Mouse (Mus musculus): ENCODE results near the gene Rnf215. TPM values are rescaled to one million over a fixed set of nuclear protein-coding genes. Genes with fewer than 3 reads are reported as not detected.

Gene Rnf215
- total and polyA plus RNA-seq, 3 experiments = 14.9 to 24.8 (median 24.3) TPM

DNA sequence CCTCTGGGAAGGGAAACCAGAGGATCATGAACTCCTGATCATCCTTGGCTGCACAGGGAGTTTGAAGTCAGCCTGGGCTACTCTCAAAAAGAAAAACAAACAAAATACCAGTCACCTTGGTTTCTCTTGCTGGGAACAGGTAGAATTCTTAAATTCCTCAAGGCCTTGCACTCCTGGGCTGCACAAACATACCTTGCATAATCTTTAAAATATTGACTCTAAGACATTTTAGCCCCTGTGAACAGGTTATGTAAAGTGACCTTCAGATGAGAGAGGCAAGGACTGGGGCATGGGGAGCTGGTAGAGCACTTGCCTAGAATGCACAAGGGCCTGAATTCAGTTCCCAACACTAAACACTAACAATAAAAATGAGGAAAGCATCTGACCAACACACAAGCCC, 6.5 kb downstream of the Rnf215 start:
- H3K79me2 ChIP-seq (replicated peaks; ENCODE audit: control insufficient read depth, extremely low read depth, insufficient read depth, poor library complexity, severe bottlenecking) = peaks cover 11% of the 10 kb centered on the region
- in situ Hi-C loops (cut with MboI; ENCODE audit: low pct_ligation_motif_present, low pct_unique_long_range_greater_than_20kb, low sequenced_read_pairs) (no loop called here), dilution Hi-C loops (cut with MboI; ENCODE audit: extremely low pct_ligation_motif_present, extremely low pct_unique_long_range_greater_than_20kb, low sequenced_read_pairs) (no loop called here)
- H3K4me3 ChIP-seq (replicated peaks in 1 of 3; ENCODE audit: low read depth in 2 of 3, low read length in 2 of 3, poor library complexity in 1 of 3) = no peak overlapping the region
- no peak for DNase-seq (ENCODE audit: extremely low read depth)
- H3K4me1 ChIP-seq (ENCODE audit: control insufficient read depth in 1 of 2, insufficient read depth in 2 of 2) = peaks cover 29 to 47% of the 10 kb centered on the region in 2 experiments
- H3K9me3 ChIP-seq (replicated peaks; ENCODE audit: low read length) = no peaks in the 10 kb centered on the region
- no peak overlapping the region for H3K4me2 ChIP-seq (ENCODE audit: insufficient read depth, low read depth, poor library complexity, severe bottlenecking)
- peaks cover 44 to 79% of the 10 kb centered on the region in 2 experiments for H3K36me3 ChIP-seq (replicated peaks in 1 of 2; ENCODE audit: control insufficient read depth in 1 of 2, insufficient read depth in 1 of 2, low read length in 1 of 2)
- no peak for TF ChIP-seq POLR2AphosphoS2 (IDR thresholded peaks at IDR 0.05; ENCODE audit: low read depth, low read length)
- no peak for TF ChIP-seq ZC3H11A (IDR thresholded peaks at IDR 0.05; ENCODE audit: low read depth, low read length)
- TF ChIP-seq ZMIZ1 (IDR thresholded peaks at IDR 0.05; ENCODE audit: low read depth, low read length) = no peak
- TF ChIP-seq USF2 (conservative IDR thresholded peaks at IDR 0.05; ENCODE audit: low read depth, low read length) = no peak
- no peak for TF ChIP-seq POLR2A (IDR thresholded peaks at IDR 0.05; ENCODE audit: low read depth, low read length)
- no peak for TF ChIP-seq NELFE (IDR thresholded peaks at IDR 0.05; ENCODE audit: low read depth, low read length)
- no peak for TF ChIP-seq MAFK (IDR thresholded peaks at IDR 0.05; ENCODE audit: insufficient replicate concordance, low read length)
- no peak for TF ChIP-seq IRF4 (IDR thresholded peaks at IDR 0.05; ENCODE audit: low read depth, low read length)
- no peak for TF ChIP-seq TBP (conservative IDR thresholded peaks at IDR 0.05; ENCODE audit: low read depth, low read length)
- TF ChIP-seq UBTF (IDR thresholded peaks at IDR 0.05; ENCODE audit: low read depth, low read length) = no peak
- no peak for TF ChIP-seq ZKSCAN1 (IDR thresholded peaks at IDR 0.05; ENCODE audit: borderline replicate concordance, low read depth, low read length)
- TF ChIP-seq JUND (conservative IDR thresholded peaks at IDR 0.05; ENCODE audit: low read depth, low read length) = no peak
- no peak for TF ChIP-seq TCF12 (IDR thresholded peaks at IDR 0.05; ENCODE audit: low read depth, low read length)
- TF ChIP-seq CHD2 (IDR thresholded peaks at IDR 0.05; ENCODE audit: low read length) = no peak
- H3K9ac ChIP-seq (ENCODE audit: insufficient read depth, low read depth) = no peak overlapping the region
- no peak overlapping the region for H3K27ac ChIP-seq (ENCODE audit: insufficient read depth, low read depth)
- H3K27me3 ChIP-seq (replicated peaks) = no peaks in the 10 kb centered on the region

DNA sequence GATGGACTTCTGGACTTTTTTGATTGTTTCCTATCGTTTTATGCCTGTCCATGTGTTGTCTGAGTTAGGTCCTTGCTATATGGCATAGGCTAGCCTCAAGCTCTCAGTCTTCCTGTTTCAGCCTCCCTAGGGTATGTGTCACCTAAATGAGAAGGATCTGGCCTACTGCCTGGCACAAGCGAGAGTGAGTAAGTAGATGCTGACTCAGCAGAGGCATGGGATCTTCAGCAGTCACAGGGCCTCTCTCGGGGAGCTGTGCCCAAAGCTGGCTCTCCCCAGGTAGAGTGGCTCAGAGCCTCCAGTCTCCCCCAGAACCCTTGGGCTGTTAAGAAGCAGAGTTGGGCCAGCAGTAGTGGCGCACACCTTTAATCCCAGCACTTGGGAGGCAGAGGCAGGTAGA, 7.3 kb downstream of the Rnf215 start:
- Histone ChIP-seq H3K27ac (ENCODE audit: insufficient read depth, low read depth) (no peak overlapping the region), H3K4me2 (ENCODE audit: insufficient read depth, low read depth, poor library complexity, severe bottlenecking) (no peak overlapping the region), H3K4me3 (replicated peaks in 1 of 3; ENCODE audit: low read depth in 2 of 3, low read length in 2 of 3, poor library complexity in 1 of 3) (no peak overlapping the region), H3K27me3 (replicated peaks) (no peaks in the 10 kb centered on the region), H3K4me1 (ENCODE audit: control insufficient read depth in 1 of 2, insufficient read depth in 2 of 2) (peaks cover 21 to 39% of the 10 kb centered on the region in 2 experiments), H3K9me3 (replicated peaks; ENCODE audit: low read length) (no peaks in the 10 kb centered on the region), H3K79me2 (replicated peaks; ENCODE audit: control insufficient read depth, extremely low read depth, insufficient read depth, poor library complexity, severe bottlenecking) (peaks cover 5% of the 10 kb centered on the region; the same call in 1 of the 2 replicates), H3K9ac (ENCODE audit: insufficient read depth, low read depth) (no peak overlapping the region), H3K36me3 (replicated peaks in 1 of 2; ENCODE audit: control insufficient read depth in 1 of 2, insufficient read depth in 1 of 2, low read length in 1 of 2) (peaks cover 41 to 77% of the 10 kb centered on the region in 2 experiments)
- dilution Hi-C loops (cut with MboI; ENCODE audit: extremely low pct_ligation_motif_present, extremely low pct_unique_long_range_greater_than_20kb, low sequenced_read_pairs) = no loop called here
- in situ Hi-C loops (cut with MboI; ENCODE audit: low pct_ligation_motif_present, low pct_unique_long_range_greater_than_20kb, low sequenced_read_pairs) = no loop called here
- no peak for DNase-seq (ENCODE audit: extremely low read depth)
- no peak for TF ChIP-seq ZNF384 (IDR thresholded peaks at IDR 0.05; ENCODE audit: low read depth, low read length)
- TF ChIP-seq UBTF (IDR thresholded peaks at IDR 0.05; ENCODE audit: low read depth, low read length) = no peak
- no peak for TF ChIP-seq MYC (IDR thresholded peaks at IDR 0.05; ENCODE audit: low read depth, low read length)
- peak; percentile 90 for TF ChIP-seq MAFK (IDR thresholded peaks at IDR 0.05; ENCODE audit: insufficient replicate concordance, low read length)
- TF ChIP-seq MEF2A (IDR thresholded peaks at IDR 0.05; ENCODE audit: borderline replicate concordance, low read depth, low read length) = no peak
- no peak for TF ChIP-seq POLR2AphosphoS2 (IDR thresholded peaks at IDR 0.05; ENCODE audit: low read depth, low read length)
- no peak for TF ChIP-seq TCF12 (IDR thresholded peaks at IDR 0.05; ENCODE audit: low read depth, low read length)
- no peak for TF ChIP-seq BHLHE40 (IDR thresholded peaks at IDR 0.05; ENCODE audit: low read depth, low read length)
